Mouse (Mus musculus) E14TG2a.4 (cell line): ENCODE measurements around the gene Prpsap1.

Experiments
- CTCF ChIP-seq: conservative IDR thresholded peaks from 2 replicates; pipeline ENCODE4 v1.5.1; 2014; ENCODE audit warnings: low read length
- NANOG ChIP-seq: IDR thresholded peaks from 2 replicates; pipeline ENCODE4 v1.6.1; 2014; ENCODE audit warnings: borderline replicate concordance, low read length, mixed read lengths
- POU5F1 ChIP-seq: IDR thresholded peaks from 2 replicates; pipeline ENCODE4 v1.6.1; 2014; ENCODE audit warnings: low read length, borderline replicate concordance

GRCm38 (mm10) chr11:116449341-116449740 is 44.7 kb downstream of the Prpsap1 start:
- TF ChIP-seq CTCF: no peak
- no peak for TF ChIP-seq NANOG
- TF ChIP-seq POU5F1: no peak
